Mouse (Mus musculus) heart, embryonic 14.5 days (tissue): ENCODE results near the gene Ice2. TPM values are rescaled to one million over a fixed set of nuclear protein-coding genes. Genes with fewer than 3 reads are reported as not detected.

Source experiments
- ATAC-seq: fragments of 200-750 bp; cut with Nextera tagmentation; 2 replicates; pipeline ENCODE4 v1.8.0; 2017; ENCODE audit warnings: low read depth, moderate TSS enrichment; ENCODE audit not compliant: insufficient number of reproducible peaks, insufficient read depth, low FRiP score
- H3K27ac ChIP-seq, 2 experiments: fragments of 200-500 bp in 1 of 2; fragments of 300-500 bp in 1 of 2; sonication (generic) in 1 of 2; replicated peaks in 1 of 2; 2 replicates each; pipeline ENCODE4 v1.5.1; 2012 to 2014; ENCODE audit warnings: low read depth in 2 of 2, low read length in 2 of 2, control low read depth in 1 of 2, mild to moderate bottlenecking in 1 of 2, mixed read lengths in 1 of 2; ENCODE audit not compliant: control insufficient read depth in 1 of 2, insufficient read depth in 1 of 2
- H3K27me3 ChIP-seq: fragments of 300-500 bp; sonication (generic); 2 replicates; pipeline ENCODE4 v1.6.1; 2014; ENCODE audit warnings: mild to moderate bottlenecking, low read length, control low read depth; ENCODE audit not compliant: control insufficient read depth, insufficient read depth
- H3K36me3 ChIP-seq: fragments of 300-500 bp; sonication (generic); 2 replicates; pipeline ENCODE4 v1.6.1; 2014; ENCODE audit warnings: mild to moderate bottlenecking, control low read depth, low read length, mixed read lengths; ENCODE audit not compliant: control insufficient read depth, insufficient read depth
- H3K4me1 ChIP-seq, 2 experiments: fragments of 200-500 bp in 1 of 2; fragments of 300-500 bp in 1 of 2; sonication (generic) in 1 of 2; 2 replicates each; pipeline ENCODE4 v1.6.1; 2012 to 2014; ENCODE audit warnings: low read length in 2 of 2, control low read depth in 1 of 2, mixed read lengths in 1 of 2; ENCODE audit not compliant: control insufficient read depth in 2 of 2, insufficient read depth in 2 of 2
- H3K4me2 ChIP-seq: fragments of 300-500 bp; sonication (generic); 2 replicates; pipeline ENCODE4 v1.6.1; 2014; ENCODE audit warnings: mild to moderate bottlenecking, low read length
- H3K4me3 ChIP-seq, 2 experiments: fragments of 200-500 bp in 1 of 2; fragments of 300-500 bp in 1 of 2; sonication (generic) in 1 of 2; 2 replicates each; pipeline ENCODE4 v1.5.1; 2012 to 2014; ENCODE audit warnings: low read length in 2 of 2, mild to moderate bottlenecking in 2 of 2, control low read depth in 1 of 2, low read depth in 1 of 2, moderate library complexity in 1 of 2; ENCODE audit not compliant: control insufficient read depth in 1 of 2, insufficient read depth in 1 of 2
- H3K9ac ChIP-seq: fragments of 300-500 bp; sonication (generic); 2 replicates; pipeline ENCODE4 v1.6.1; 2014; ENCODE audit warnings: mild to moderate bottlenecking, low read length
- H3K9me3 ChIP-seq: fragments of 300-500 bp; sonication (generic); 2 replicates; pipeline ENCODE4 v1.6.1; 2016; ENCODE audit warnings: low read length, control low read depth; ENCODE audit not compliant: control insufficient read depth
- WGBS: fragments of 180-500 bp; shearing (Covaris S2); extraction: QIAGEN DNeasy Blood & Tissue Kit; methylation state at CpG from one replicate; pipeline ENCODE4 v1.1.7; 2014; 5-methylcytosine and 5-hydroxymethylcytosine counted together
- polyA plus RNA-seq: library from polyadenylated mRNA; unstranded; fragments of >200 nt; fragmentation: Nextera tagmentation; extraction: Ambion mirVana; gene quantifications from 2 replicates; pipeline ENCODE4 v1.2.1, GENCODE M21; 2014

The Ice2 gene
- polyA plus RNA-seq, 1 experiment from 2014 or later: 13.9 TPM

DNA sequence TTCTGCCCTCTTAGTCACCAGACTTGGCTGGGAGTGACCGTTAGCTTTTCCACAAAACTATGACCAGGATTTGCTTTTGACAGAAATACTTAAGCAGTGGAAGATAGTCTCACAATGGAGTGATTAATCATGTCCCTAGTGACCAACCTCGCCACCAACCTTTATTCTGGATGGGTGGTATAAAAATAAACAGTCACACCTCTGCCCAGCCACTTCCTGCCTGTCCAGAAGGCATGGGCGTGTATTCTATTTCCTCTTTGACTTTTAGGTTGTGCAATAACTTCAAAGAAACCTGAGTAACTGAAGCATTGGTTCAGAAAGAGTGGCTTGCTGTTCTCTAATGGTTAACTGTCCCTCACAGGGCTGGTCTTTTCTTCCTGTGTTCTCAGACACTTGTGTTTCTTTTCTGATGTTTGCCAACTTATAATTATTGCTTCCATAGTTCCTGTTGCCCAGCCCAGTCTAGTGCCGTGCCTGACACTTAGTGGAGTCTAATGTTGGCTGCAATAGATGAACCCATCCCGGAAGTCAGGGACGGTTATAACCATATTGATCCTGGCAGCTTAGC is 44.8 kb downstream of the Ice2 start:
- Histone ChIP-seq H3K27ac (0 out of 4 replicates have a peak overlapping the region, but pooled peaks of 1 of the 2 experiments have one; percentile 11), H3K9me3 (no peaks in the 10 kb centered on the region), H3K36me3 (no peaks in the 10 kb centered on the region), H3K9ac (no peak overlapping the region), H3K4me3 (no peak overlapping the region), H3K4me1 (peaks cover 4 to 14% of the 10 kb centered on the region in 2 experiments; a peak in 2 of 4 replicates), H3K27me3 (no peaks in the 10 kb centered on the region), H3K4me2 (no peak overlapping the region)
- ATAC-seq: no peak
- 58% methylated on average over 6 of the region's 6 CpGs for WGBS

GRCm38 (mm10) chr9:69443203-69443602 is 45.5 kb downstream of the Ice2 start:
- Histone ChIP-seq H3K27ac (no peak overlapping the region), H3K4me1 (peaks cover 4 to 14% of the 10 kb centered on the region in 2 experiments; a peak in 2 of 4 replicates), H3K9ac (no peak overlapping the region), H3K9me3 (no peaks in the 10 kb centered on the region), H3K4me3 (no peak overlapping the region), H3K36me3 (no peaks in the 10 kb centered on the region), H3K4me2 (no peak overlapping the region), H3K27me3 (no peaks in the 10 kb centered on the region)
- 30% methylated on average over 3 of the region's 3 CpGs for WGBS
- no peak for ATAC-seq

- no peak for ATAC-seq
These were observed 51.1 kb downstream of the Ice2 start for GRCm38 (mm10) chr9:69448801-69449200.

GRCm38 (mm10) chr9:69450636-69451035 is 52.9 kb downstream of the Ice2 start:
- H3K4me2 ChIP-seq: no peak overlapping the region
- no peak for ATAC-seq
- no peaks in the 10 kb centered on the region for H3K27me3 ChIP-seq
- no peak overlapping the region for H3K9ac ChIP-seq
- H3K9me3 ChIP-seq: no peaks in the 10 kb centered on the region
- H3K36me3 ChIP-seq: no peaks in the 10 kb centered on the region
- H3K27ac ChIP-seq: no peak overlapping the region
- H3K4me3 ChIP-seq: no peak overlapping the region
- peaks cover 8 to 16% of the 10 kb centered on the region in 2 experiments for H3K4me1 ChIP-seq
- 81% methylated on average over 9 of the region's 9 CpGs for WGBS

More at GRCm38 (mm10) chr9:69448801-69449200, 51.1 kb downstream of the Ice2 start:
- Histone ChIP-seq H3K9ac (no peak overlapping the region), H3K27me3 (no peaks in the 10 kb centered on the region), H3K9me3 (no peaks in the 10 kb centered on the region), H3K4me1 (peaks cover 4 to 7% of the 10 kb centered on the region in 2 experiments), H3K4me3 (no peak overlapping the region), H3K36me3 (no peaks in the 10 kb centered on the region), H3K4me2 (no peak overlapping the region), H3K27ac (no peak overlapping the region)
- 53% methylated on average over 3 of the region's 3 CpGs for WGBS

GRCm38 (mm10) chr9:69451886-69452810 is 54.4 kb downstream of the Ice2 start:
- ATAC-seq: no peak
- Histone ChIP-seq H3K27me3 (no peaks in the 10 kb centered on the region), H3K9me3 (no peaks in the 10 kb centered on the region), H3K9ac (no peak overlapping the region), H3K27ac (peak overlapping the region in 1 of 2 experiments; percentile 96; a peak in 3 of 4 replicates), H3K4me3 (no peak overlapping the region), H3K4me1 (peaks cover 15 to 31% of the 10 kb centered on the region in 2 experiments), H3K36me3 (peaks cover 5% of the 10 kb centered on the region; the same call in 1 of the 2 replicates), H3K4me2 (no peak overlapping the region)
- 86% methylated on average over 10 of the region's 10 CpGs for WGBS

GRCm38 (mm10) chr9:69453066-69453900 is 55.6 kb downstream of the Ice2 start, which contains the start of gene Anxa2:
TSS of gene Anxa2 (plus strand) at chr9:69453620.
- peak within 1 kb of the TSS; percentile 95 for H3K9ac ChIP-seq
- H3K4me1 ChIP-seq: peaks cover 25 to 42% of the 10 kb centered on the region in 2 experiments
- H3K36me3 ChIP-seq: peaks cover 6% of the 10 kb centered on the region; the same call in 1 of the 2 replicates
- H3K4me3 ChIP-seq: peak within 1 kb of the TSS; percentile 79 to 87
- ATAC-seq: peak; percentile 92
- no peaks in the 10 kb centered on the region for H3K27me3 ChIP-seq
- H3K27ac ChIP-seq: peak within 1 kb of the TSS; percentile 94 to 96
- 12% methylated on average over 33 of the region's 37 CpGs for WGBS
- no peaks in the 10 kb centered on the region for H3K9me3 ChIP-seq
- H3K4me2 ChIP-seq: peak within 1 kb of the TSS; percentile 74
